Mouse (Mus musculus): Measurements from ENCODE around the gene Emsy. TPM values are rescaled to one million over a fixed set of nuclear protein-coding genes. Genes with fewer than 3 reads are reported as not detected.

Gene Emsy
- polyA plus RNA-seq, 1 experiment from 2014 or later = 5.0 TPM

DNA sequence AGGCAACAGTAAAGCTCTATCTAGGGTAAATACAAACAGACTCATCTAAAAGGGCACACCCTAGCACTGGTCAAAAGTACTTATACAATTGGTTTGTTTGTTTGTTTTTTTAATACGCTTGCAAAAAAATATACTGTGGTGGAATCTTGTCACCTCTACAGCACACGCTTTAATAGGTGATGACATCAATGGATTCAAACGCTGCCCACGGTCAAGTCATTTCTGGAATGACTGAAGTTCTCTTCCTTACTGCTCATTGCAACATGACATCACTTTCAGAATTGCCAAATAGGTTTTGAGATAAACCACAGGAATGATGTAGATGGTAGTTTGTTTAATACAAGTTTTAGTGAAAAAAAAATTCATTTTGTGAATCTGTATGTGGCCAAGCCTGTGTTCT, 42.0 kb upstream of the Emsy start:
- H3K4me2 ChIP-seq (replicated peaks; ENCODE audit: low read depth) = no peak overlapping the region
- no peaks in the 10 kb centered on the region for H3K36me3 ChIP-seq (ENCODE audit: control insufficient read depth, insufficient read depth, low read length)
- TF ChIP-seq EP300 (optimal IDR thresholded peaks at IDR 0.05) (no peak), CTCF (IDR thresholded peaks at IDR 0.05; ENCODE audit: low read depth) (no peak)
- no peak overlapping the region for H3K9ac ChIP-seq (ENCODE audit: low read length)
- no peaks in the 10 kb centered on the region for H3K4me1 ChIP-seq (replicated peaks; ENCODE audit: control insufficient read depth, insufficient read depth)
- ATAC-seq (ENCODE audit: low FRiP score, low TSS enrichment) (no peak), DNase-seq (ENCODE audit: low spot score) (no peak)
- H3K27ac ChIP-seq (replicated peaks) = no peak overlapping the region
- no peaks in the 10 kb centered on the region for H3K9me3 ChIP-seq (ENCODE audit: control insufficient read depth, low read length)
- WGBS = 85% methylated on average over 4 of the region's 4 CpGs
- H3K4me3 ChIP-seq (ENCODE audit: low read depth, low read length) = no peak overlapping the region
- H3K27me3 ChIP-seq (ENCODE audit: control insufficient read depth, insufficient read depth, low read length) = no peaks in the 10 kb centered on the region

GRCm38 (mm10) chr7:98698041-98698440, 41.5 kb upstream of the Emsy start:
- no peaks in the 10 kb centered on the region for H3K36me3 ChIP-seq (ENCODE audit: control insufficient read depth, insufficient read depth, low read length)
- no peak overlapping the region for H3K9ac ChIP-seq (ENCODE audit: low read length)
- no peaks in the 10 kb centered on the region for H3K9me3 ChIP-seq (ENCODE audit: control insufficient read depth, low read length)
- no peaks in the 10 kb centered on the region for H3K27me3 ChIP-seq (ENCODE audit: control insufficient read depth, insufficient read depth, low read length)
- 54% methylated on average over 5 of the region's 5 CpGs for WGBS
- H3K4me2 ChIP-seq (replicated peaks; ENCODE audit: low read depth) = no peak overlapping the region
- H3K4me1 ChIP-seq (replicated peaks; ENCODE audit: control insufficient read depth, insufficient read depth) = no peaks in the 10 kb centered on the region
- no peak for DNase-seq (ENCODE audit: low spot score)
- no peak for ATAC-seq (ENCODE audit: low FRiP score, low TSS enrichment)
- H3K27ac ChIP-seq (replicated peaks) = no peak overlapping the region
- no peak overlapping the region for H3K4me3 ChIP-seq (ENCODE audit: low read depth, low read length)
- TF ChIP-seq EP300 (optimal IDR thresholded peaks at IDR 0.05) = no peak
- TF ChIP-seq CTCF (IDR thresholded peaks at IDR 0.05; ENCODE audit: low read depth) = no peak

DNA sequence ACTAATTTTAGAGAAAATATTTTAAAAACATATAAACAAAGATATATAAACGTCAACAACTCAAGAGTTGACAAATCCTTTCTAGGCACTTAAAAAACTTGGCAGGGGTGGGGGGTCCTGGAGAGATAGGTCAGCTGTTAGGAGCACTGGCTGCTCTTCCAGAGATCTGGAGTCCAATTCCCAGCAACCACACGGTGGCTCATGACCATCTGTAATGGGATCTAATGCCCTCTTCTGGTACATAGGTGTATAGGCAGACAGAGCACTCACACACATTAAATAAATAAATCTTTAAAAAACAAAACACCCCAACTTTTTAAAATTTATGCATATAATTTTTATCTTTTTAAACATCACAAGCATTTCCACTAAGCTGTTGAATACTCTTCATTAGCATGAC, 40.9 kb upstream of the Emsy start:
- H3K27me3 ChIP-seq (ENCODE audit: control insufficient read depth, insufficient read depth, low read length) = no peaks in the 10 kb centered on the region
- H3K9me3 ChIP-seq (ENCODE audit: control insufficient read depth, low read length) = no peaks in the 10 kb centered on the region
- no peaks in the 10 kb centered on the region for H3K4me1 ChIP-seq (replicated peaks; ENCODE audit: control insufficient read depth, insufficient read depth)
- no peak overlapping the region for H3K4me3 ChIP-seq (ENCODE audit: low read depth, low read length)
- H3K9ac ChIP-seq (ENCODE audit: low read length) = no peak overlapping the region
- WGBS = 12% methylated on average over 2 of the region's 2 CpGs
- TF ChIP-seq CTCF (IDR thresholded peaks at IDR 0.05; ENCODE audit: low read depth) (peak; percentile 76), EP300 (optimal IDR thresholded peaks at IDR 0.05) (no peak)
- no peaks in the 10 kb centered on the region for H3K36me3 ChIP-seq (ENCODE audit: control insufficient read depth, insufficient read depth, low read length)
- no peak for ATAC-seq (ENCODE audit: low FRiP score, low TSS enrichment)
- no peak for DNase-seq (ENCODE audit: low spot score)
- H3K27ac ChIP-seq (replicated peaks) = no peak overlapping the region
- no peak overlapping the region for H3K4me2 ChIP-seq (replicated peaks; ENCODE audit: low read depth)

DNA sequence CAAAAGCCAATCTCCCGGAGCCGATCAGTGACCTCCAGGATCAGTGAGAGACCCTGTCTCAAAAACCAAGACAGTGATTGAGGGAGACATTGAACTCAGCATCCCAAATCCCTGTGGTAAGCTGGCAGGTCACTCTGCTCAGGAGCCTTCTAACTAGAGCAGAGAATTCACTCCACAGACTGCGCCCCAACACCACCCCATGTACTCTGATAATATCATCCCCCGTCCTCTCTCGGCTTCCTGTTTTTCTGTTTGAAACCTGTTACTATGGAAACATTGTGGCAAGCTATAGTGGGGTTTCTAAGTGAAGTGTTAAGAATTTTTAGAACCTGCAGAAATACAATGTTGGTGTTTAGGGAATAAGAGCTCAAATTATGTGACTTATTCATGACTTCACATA, 37.5 kb upstream of the Emsy start:
- no peak for ATAC-seq (ENCODE audit: low FRiP score, low TSS enrichment)
- Histone ChIP-seq H3K27me3 (ENCODE audit: control insufficient read depth, insufficient read depth, low read length) (no peaks in the 10 kb centered on the region), H3K27ac (replicated peaks) (no peak overlapping the region), H3K4me1 (replicated peaks; ENCODE audit: control insufficient read depth, insufficient read depth) (no peaks in the 10 kb centered on the region), H3K4me3 (ENCODE audit: low read depth, low read length) (no peak overlapping the region), H3K9ac (ENCODE audit: low read length) (no peak overlapping the region), H3K36me3 (ENCODE audit: control insufficient read depth, insufficient read depth, low read length) (no peaks in the 10 kb centered on the region), H3K4me2 (replicated peaks; ENCODE audit: low read depth) (no peak overlapping the region), H3K9me3 (ENCODE audit: control insufficient read depth, low read length) (no peaks in the 10 kb centered on the region)
- TF ChIP-seq EP300 (optimal IDR thresholded peaks at IDR 0.05) = no peak
- TF ChIP-seq CTCF (IDR thresholded peaks at IDR 0.05; ENCODE audit: low read depth) = no peak
- WGBS = 78% methylated on average over 5 of the region's 5 CpGs
- no peak for DNase-seq (ENCODE audit: low spot score)

DNA sequence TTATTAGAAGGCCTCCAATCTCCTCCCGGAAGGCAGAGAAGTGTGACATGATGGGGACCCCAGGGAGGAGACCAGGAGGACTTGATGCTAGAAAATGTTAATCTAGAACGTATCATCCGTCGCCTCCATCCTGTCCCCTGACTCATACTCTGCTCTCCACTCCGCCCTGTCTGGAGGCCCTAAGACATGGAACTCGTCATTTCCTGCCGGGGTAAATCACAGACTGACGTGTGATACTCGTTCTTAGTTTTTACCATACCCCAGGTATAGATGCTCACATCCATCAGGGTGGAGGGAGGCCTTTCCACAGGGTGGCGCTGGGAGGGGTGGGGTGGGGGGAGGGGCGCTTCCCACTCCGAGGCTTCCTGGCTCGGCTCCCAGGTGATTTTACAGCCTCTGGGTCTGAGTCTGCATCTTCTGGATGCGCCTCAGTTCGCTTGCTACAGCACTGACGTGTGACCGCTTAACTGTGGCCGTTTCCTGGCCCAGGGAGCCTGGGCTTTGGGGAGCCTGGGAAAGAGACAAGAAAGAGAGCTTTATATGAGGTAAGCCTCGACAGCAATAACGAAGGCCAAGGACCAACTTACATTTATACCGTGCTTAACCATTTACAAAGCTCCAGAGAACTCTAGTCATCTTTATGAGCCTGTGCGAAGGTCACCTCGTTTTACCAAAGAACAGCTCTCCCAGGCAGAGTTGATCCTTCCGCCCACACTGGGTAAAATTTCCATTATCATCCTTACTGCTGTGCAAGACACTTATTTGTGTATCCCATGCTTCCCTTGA, 36.4 kb upstream of the Emsy start:
- Histone ChIP-seq H3K27ac (replicated peaks) (no peak overlapping the region), H3K27me3 (ENCODE audit: control insufficient read depth, insufficient read depth, low read length) (no peaks in the 10 kb centered on the region), H3K4me1 (replicated peaks; ENCODE audit: control insufficient read depth, insufficient read depth) (no peaks in the 10 kb centered on the region), H3K4me2 (replicated peaks; ENCODE audit: low read depth) (0 out of 2 replicates have a peak overlapping the region, but pooled peaks have one; percentile 21), H3K36me3 (ENCODE audit: control insufficient read depth, insufficient read depth, low read length) (no peaks in the 10 kb centered on the region), H3K9me3 (ENCODE audit: control insufficient read depth, low read length) (no peaks in the 10 kb centered on the region), H3K9ac (ENCODE audit: low read length) (no peak overlapping the region), H3K4me3 (ENCODE audit: low read depth, low read length) (no peak overlapping the region)
- 0 out of 2 replicates have a peak, but pooled peaks have one; percentile 45 for ATAC-seq (ENCODE audit: low FRiP score, low TSS enrichment)
- DNase-seq (ENCODE audit: low spot score) = no peak
- 36% methylated on average over 24 of the region's 24 CpGs for WGBS
- TF ChIP-seq CTCF (IDR thresholded peaks at IDR 0.05; ENCODE audit: low read depth) (peak; percentile 8; the same call in 1 of the 2 replicates), EP300 (optimal IDR thresholded peaks at IDR 0.05) (no peak)

DNA sequence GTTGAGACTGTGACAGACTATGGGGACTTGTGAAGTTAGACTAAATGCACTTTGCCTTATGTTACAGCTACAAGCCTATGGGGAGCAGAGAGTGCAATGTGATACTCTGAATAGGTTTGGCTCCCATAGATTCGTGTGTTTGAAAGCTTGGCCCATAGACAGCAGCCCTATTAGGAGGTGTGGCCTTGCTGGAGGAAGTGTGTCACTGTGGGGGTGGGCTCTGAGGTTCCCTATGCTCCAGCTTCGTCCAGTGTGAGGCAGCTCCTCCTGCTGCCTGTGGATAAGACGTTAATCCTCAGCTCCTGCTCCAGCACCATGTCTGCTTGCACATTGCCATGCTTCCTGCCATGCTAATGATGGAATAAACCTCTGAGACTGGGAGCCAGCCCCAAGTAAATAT, 34.2 kb upstream of the Emsy start:
- no peak for ATAC-seq (ENCODE audit: low FRiP score, low TSS enrichment)
- H3K27ac ChIP-seq (replicated peaks) = no peak overlapping the region
- no peak for DNase-seq (ENCODE audit: low spot score)
- peak; percentile 16; the same call in 1 of the 2 replicates for TF ChIP-seq CTCF (IDR thresholded peaks at IDR 0.05; ENCODE audit: low read depth)
- TF ChIP-seq EP300 (optimal IDR thresholded peaks at IDR 0.05) = no peak
- H3K27me3 ChIP-seq (ENCODE audit: control insufficient read depth, insufficient read depth, low read length) = no peaks in the 10 kb centered on the region
- no peaks in the 10 kb centered on the region for H3K36me3 ChIP-seq (ENCODE audit: control insufficient read depth, insufficient read depth, low read length)
- no peaks in the 10 kb centered on the region for H3K9me3 ChIP-seq (ENCODE audit: control insufficient read depth, low read length)
- no peak overlapping the region for H3K9ac ChIP-seq (ENCODE audit: low read length)
- H3K4me1 ChIP-seq (replicated peaks; ENCODE audit: control insufficient read depth, insufficient read depth) = no peaks in the 10 kb centered on the region
- no peak overlapping the region for H3K4me2 ChIP-seq (replicated peaks; ENCODE audit: low read depth)
- 9% methylated on average over 3 of the region's 3 CpGs for WGBS
- H3K4me3 ChIP-seq (ENCODE audit: low read depth, low read length) = no peak overlapping the region

Measured in stomach, postnatal 0 days (tissue).